Mouse (Mus musculus) heart, adult 11 months (tissue): ENCODE measurements at regions not wholly inside any gene's neighbourhood (a gene's known extent, or its start where the extent isn't known, plus 50 kb on each side); places are given as distances from the start of the nearest gene placed in this dataset.

Source experiments
- DNase-seq: peaks from one replicate; pipeline ENCODE4 v3.0.0; 2022

GRCm38 (mm10) chr11:35065959-35066414, 55.0 kb upstream of the Slit3 start:
- DNase-seq = peak; percentile 97

GRCm38 (mm10) chr11:35057791-35058190, 63.2 kb upstream of the Slit3 start:
- peak; percentile 63 for DNase-seq

- no peak for DNase-seq
Measured at GRCm38 (mm10) chr11:35055496-35056125, 65.4 kb upstream of the Slit3 start.

- DNase-seq = no peak
Measured at GRCm38 (mm10) chr11:35053613-35053950, 67.4 kb upstream of the Slit3 start.

- DNase-seq = no peak
Measured at GRCm38 (mm10) chr11:35052856-35053612, 68.0 kb upstream of the Slit3 start.

GRCm38 (mm10) chr11:35049663-35050215, 71.3 kb upstream of the Slit3 start:
- DNase-seq = no peak

GRCm38 (mm10) chr11:35044659-35045058, 76.4 kb upstream of the Slit3 start:
- DNase-seq = no peak

- no peak for DNase-seq
Measured at GRCm38 (mm10) chr11:35024448-35024847, 96.6 kb upstream of the Slit3 start.

- no peak for DNase-seq
Measured at GRCm38 (mm10) chr11:35023813-35024212, 97.2 kb upstream of the Slit3 start.

GRCm38 (mm10) chr11:35021990-35022625, 98.9 kb upstream of the Slit3 start:
- no peak for DNase-seq

GRCm38 (mm10) chr11:35016998-35017397, 104.0 kb upstream of the Slit3 start:
- no peak for DNase-seq

- no peak for DNase-seq
Measured at GRCm38 (mm10) chr11:35011521-35012476, 109.2 kb upstream of the Slit3 start.

GRCm38 (mm10) chr11:35006773-35007567, 114.1 kb upstream of the Slit3 start:
- DNase-seq = no peak

- no peak for DNase-seq
Measured at GRCm38 (mm10) chr11:35005143-35005542, 115.9 kb upstream of the Slit3 start.

- DNase-seq = no peak
Measured at GRCm38 (mm10) chr11:35004431-35004830, 116.6 kb upstream of the Slit3 start.

GRCm38 (mm10) chr11:35003956-35004355, 117.1 kb upstream of the Slit3 start:
- no peak for DNase-seq

GRCm38 (mm10) chr11:34997906-34998305, 123.1 kb upstream of the Slit3 start:
- DNase-seq = peak; percentile 63

GRCm38 (mm10) chr11:34995515-34995914, 125.5 kb upstream of the Slit3 start:
- no peak for DNase-seq

- peak; percentile 90 for DNase-seq
Measured at GRCm38 (mm10) chr11:34982775-34983457, 138.1 kb upstream of the Slit3 start.

GRCm38 (mm10) chr11:34980210-34980609, 140.8 kb upstream of the Slit3 start:
- peak; percentile 92 for DNase-seq

GRCm38 (mm10) chr11:34977861-34978260, 143.2 kb upstream of the Slit3 start:
- no peak for DNase-seq
